Mouse (Mus musculus): Measurements from ENCODE around the gene Htr2c. TPM values are rescaled to one million over a fixed set of nuclear protein-coding genes. Genes with fewer than 3 reads are reported as not detected.

Gene Htr2c
- polyA plus RNA-seq (2012; fragmentation: generic; extraction: Trizol): not detected
- long read RNA-seq, experiment 1: 0 reads
- long read RNA-seq, experiment 2: 0 reads

DNA sequence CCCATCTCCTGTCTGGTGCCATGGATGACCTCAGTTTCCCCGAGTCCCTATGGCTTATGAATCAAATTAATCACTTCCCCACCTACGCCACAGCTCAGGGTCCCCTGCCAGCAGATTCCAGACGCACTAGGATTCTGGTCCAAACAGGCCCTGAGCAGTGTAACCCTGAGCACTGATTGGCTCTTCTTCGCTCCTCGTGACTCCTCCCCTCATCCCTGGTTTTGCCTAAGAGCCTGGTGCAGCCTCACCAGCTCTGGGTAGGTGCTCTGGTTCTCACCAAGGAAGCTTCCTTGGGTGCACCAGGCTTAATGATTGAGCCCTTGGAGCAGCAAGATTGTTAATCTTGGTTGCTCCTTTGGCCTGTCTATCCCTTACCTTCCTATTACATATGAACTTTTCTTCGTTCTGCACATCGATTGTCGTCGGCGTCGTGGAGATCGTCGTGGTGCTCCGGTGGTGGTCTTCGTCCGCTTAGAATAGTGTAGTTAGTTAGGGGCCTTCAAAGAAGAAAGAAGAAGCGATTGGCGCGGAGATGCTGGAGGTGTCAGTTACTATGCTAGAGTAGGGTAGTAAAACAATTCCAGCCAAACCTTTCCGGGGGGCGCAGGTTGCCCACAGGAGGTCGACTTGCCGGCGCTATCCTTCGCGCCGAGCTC, at the start of gene Htr2c:
Htr2c (plus strand) TSS at position 256 of the 656 bp plus-strand sequence.
- H3K79me3 ChIP-seq (ENCODE audit: low read depth): no peaks in the 10 kb centered on the region
- TF ChIP-seq MAX (IDR thresholded peaks at IDR 0.05): no peak
- TF ChIP-seq MYOG (IDR thresholded peaks at IDR 0.05; ENCODE audit: control insufficient read depth, extremely low read depth, insufficient read length): no peak
- TF ChIP-seq CTCF (IDR thresholded peaks at IDR 0.05; ENCODE audit: control insufficient read depth, insufficient read depth, insufficient read length): no peak
- no peak for TF ChIP-seq MYOD1 (IDR thresholded peaks at IDR 0.05; ENCODE audit: control insufficient read depth, insufficient read length, low read depth)
- TF ChIP-seq USF1 (IDR thresholded peaks at IDR 0.05; ENCODE audit: low read depth): no peak
- no peak for TF ChIP-seq CEBPB (IDR thresholded peaks at IDR 0.05; ENCODE audit: low read depth)
- no peak for TF ChIP-seq FOSL1 (IDR thresholded peaks at IDR 0.05; ENCODE audit: insufficient read depth, low read length, poor library complexity, severe bottlenecking)
- H3ac ChIP-seq (ENCODE audit: control insufficient read depth, insufficient read length, low read depth): no peak within 1 kb of the TSS
- no peak within 1 kb of the TSS for H3K4me3 ChIP-seq (ENCODE audit: insufficient read depth, poor library complexity, severe bottlenecking)
- H3K27me3 ChIP-seq (ENCODE audit: control insufficient read depth, insufficient read depth, insufficient read length): peaks cover 4% of the 10 kb centered on the region
- H3K79me2 ChIP-seq (ENCODE audit: control insufficient read depth, insufficient read depth): no peaks in the 10 kb centered on the region
- H3K36me3 ChIP-seq (ENCODE audit: control insufficient read depth, insufficient read depth): no peaks in the 10 kb centered on the region

GRCm38 (mm10) chrX:146928251-146928650, 34.1 kb upstream of the Htr2c start:
- Histone ChIP-seq H3K27me3 (ENCODE audit: control insufficient read depth, insufficient read depth, insufficient read length) (no peaks in the 10 kb centered on the region), H3K4me3 (ENCODE audit: insufficient read depth, poor library complexity, severe bottlenecking) (no peak overlapping the region), H3ac (ENCODE audit: control insufficient read depth, insufficient read length, low read depth) (no peak overlapping the region), H3K36me3 (ENCODE audit: control insufficient read depth, insufficient read depth) (no peaks in the 10 kb centered on the region), H3K79me2 (ENCODE audit: control insufficient read depth, insufficient read depth) (no peaks in the 10 kb centered on the region), H3K79me3 (ENCODE audit: low read depth) (no peaks in the 10 kb centered on the region)
- no peak for TF ChIP-seq MYOG (IDR thresholded peaks at IDR 0.05; ENCODE audit: control insufficient read depth, extremely low read depth, insufficient read length)
- no peak for TF ChIP-seq MYOD1 (IDR thresholded peaks at IDR 0.05; ENCODE audit: control insufficient read depth, insufficient read length, low read depth)
- peak; percentile 72 for TF ChIP-seq FOSL1 (IDR thresholded peaks at IDR 0.05; ENCODE audit: insufficient read depth, low read length, poor library complexity, severe bottlenecking)
- TF ChIP-seq USF1 (IDR thresholded peaks at IDR 0.05; ENCODE audit: low read depth): no peak
- no peak for TF ChIP-seq CEBPB (IDR thresholded peaks at IDR 0.05; ENCODE audit: low read depth)

- H3K79me2 ChIP-seq (ENCODE audit: control insufficient read depth, insufficient read depth): no peaks in the 10 kb centered on the region
- no peaks in the 10 kb centered on the region for H3K27me3 ChIP-seq (ENCODE audit: control insufficient read depth, insufficient read depth, insufficient read length)
- H3ac ChIP-seq (ENCODE audit: control insufficient read depth, insufficient read length, low read depth): no peak overlapping the region
- no peak for TF ChIP-seq MYOG (IDR thresholded peaks at IDR 0.05; ENCODE audit: control insufficient read depth, extremely low read depth, insufficient read length)
- no peak for TF ChIP-seq USF1 (IDR thresholded peaks at IDR 0.05; ENCODE audit: low read depth)
- TF ChIP-seq FOSL1 (IDR thresholded peaks at IDR 0.05; ENCODE audit: insufficient read depth, low read length, poor library complexity, severe bottlenecking): no peak
- TF ChIP-seq MYOD1 (IDR thresholded peaks at IDR 0.05; ENCODE audit: control insufficient read depth, insufficient read length, low read depth): no peak
- TF ChIP-seq CEBPB (IDR thresholded peaks at IDR 0.05; ENCODE audit: low read depth): no peak
- TF ChIP-seq MAX (IDR thresholded peaks at IDR 0.05): no peak
- no peak for TF ChIP-seq CTCF (IDR thresholded peaks at IDR 0.05; ENCODE audit: control insufficient read depth, insufficient read depth, insufficient read length)
- no peaks in the 10 kb centered on the region for H3K36me3 ChIP-seq (ENCODE audit: control insufficient read depth, insufficient read depth)
- H3K79me3 ChIP-seq (ENCODE audit: low read depth): no peaks in the 10 kb centered on the region
- H3K4me3 ChIP-seq (ENCODE audit: insufficient read depth, poor library complexity, severe bottlenecking): no peak overlapping the region
Observed at GRCm38 (mm10) chrX:146936332-146936731, 26.0 kb upstream of the Htr2c start.

- Histone ChIP-seq H3K4me3 (ENCODE audit: insufficient read depth, poor library complexity, severe bottlenecking) (no peak overlapping the region), H3K79me3 (ENCODE audit: low read depth) (no peaks in the 10 kb centered on the region), H3K27me3 (ENCODE audit: control insufficient read depth, insufficient read depth, insufficient read length) (no peaks in the 10 kb centered on the region), H3K79me2 (ENCODE audit: control insufficient read depth, insufficient read depth) (no peaks in the 10 kb centered on the region), H3ac (ENCODE audit: control insufficient read depth, insufficient read length, low read depth) (no peak overlapping the region), H3K36me3 (ENCODE audit: control insufficient read depth, insufficient read depth) (no peaks in the 10 kb centered on the region)
- TF ChIP-seq CEBPB (IDR thresholded peaks at IDR 0.05; ENCODE audit: low read depth): peak; percentile 13
- TF ChIP-seq FOSL1 (IDR thresholded peaks at IDR 0.05; ENCODE audit: insufficient read depth, low read length, poor library complexity, severe bottlenecking): no peak
Observed at GRCm38 (mm10) chrX:146946216-146946886, 16.0 kb upstream of the Htr2c start.

DNA sequence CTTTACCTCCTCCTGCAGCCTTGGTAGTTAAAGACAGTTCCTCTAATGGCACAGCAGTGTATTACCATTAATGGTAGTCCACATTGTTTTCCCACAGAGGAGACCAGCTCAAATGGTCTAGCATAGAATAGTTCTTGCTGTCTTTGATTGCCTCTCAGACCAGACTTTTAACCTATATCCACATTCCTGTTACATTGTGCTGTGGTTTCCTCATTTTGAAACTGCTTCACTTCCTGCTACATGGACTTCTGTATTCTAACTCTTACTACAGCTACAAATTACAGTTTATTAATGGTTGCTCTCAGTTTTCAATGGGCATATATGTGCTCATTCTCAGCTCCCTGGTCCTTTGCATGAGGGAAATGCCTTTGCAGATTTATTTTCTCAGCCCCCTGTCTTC, 15.3 kb upstream of the Htr2c start:
- H3K79me3 ChIP-seq (ENCODE audit: low read depth): no peaks in the 10 kb centered on the region
- no peaks in the 10 kb centered on the region for H3K79me2 ChIP-seq (ENCODE audit: control insufficient read depth, insufficient read depth)
- H3ac ChIP-seq (ENCODE audit: control insufficient read depth, insufficient read length, low read depth): no peak overlapping the region
- TF ChIP-seq CEBPB (IDR thresholded peaks at IDR 0.05; ENCODE audit: low read depth): no peak
- TF ChIP-seq MAX (IDR thresholded peaks at IDR 0.05): no peak
- no peak for TF ChIP-seq USF1 (IDR thresholded peaks at IDR 0.05; ENCODE audit: low read depth)
- no peak for TF ChIP-seq MYOG (IDR thresholded peaks at IDR 0.05; ENCODE audit: control insufficient read depth, extremely low read depth, insufficient read length)
- no peak for TF ChIP-seq CTCF (IDR thresholded peaks at IDR 0.05; ENCODE audit: control insufficient read depth, insufficient read depth, insufficient read length)
- TF ChIP-seq MYOD1 (IDR thresholded peaks at IDR 0.05; ENCODE audit: control insufficient read depth, insufficient read length, low read depth): no peak
- H3K27me3 ChIP-seq (ENCODE audit: control insufficient read depth, insufficient read depth, insufficient read length): no peaks in the 10 kb centered on the region
- no peak overlapping the region for H3K4me3 ChIP-seq (ENCODE audit: insufficient read depth, poor library complexity, severe bottlenecking)
- H3K36me3 ChIP-seq (ENCODE audit: control insufficient read depth, insufficient read depth): no peaks in the 10 kb centered on the region
